Mouse (Mus musculus): ENCODE results near the gene Snx30.

DNA sequence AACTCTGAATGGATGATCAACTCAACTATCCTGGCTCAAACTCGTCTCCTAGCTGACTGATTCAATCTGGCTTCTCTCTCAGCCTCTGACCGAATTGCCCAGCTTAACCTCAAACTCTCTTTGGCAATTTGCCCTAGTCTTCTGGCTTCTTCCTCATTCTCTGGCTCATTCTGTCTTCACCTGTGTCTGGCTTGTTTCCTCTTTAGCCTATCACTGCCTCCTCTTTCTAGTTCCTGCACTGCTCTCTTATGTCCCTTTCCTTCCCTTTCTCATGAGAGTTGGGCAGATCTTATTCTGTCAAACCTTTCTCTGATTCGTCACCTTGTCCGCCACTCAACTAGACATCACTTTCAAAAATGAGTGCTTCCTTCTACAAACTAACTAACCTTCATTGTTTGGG lies 16.5 kb downstream of the Snx30 start:
- TF ChIP-seq CTCF (IDR thresholded peaks at IDR 0.05; ENCODE audit: low read depth), result no peak
- no peak for TF ChIP-seq EP300 (IDR thresholded peaks at IDR 0.05; ENCODE audit: low read depth)

Data from liver, embryonic 14.5 days (tissue).